Mouse (Mus musculus) kidney, postnatal 0 days (tissue): ENCODE data around the gene Tesk2. TPM values are rescaled to one million over a fixed set of nuclear protein-coding genes. Genes with fewer than 3 reads are reported as not detected.

Experiments
- ATAC-seq: fragments of 200-750 bp; cut with Nextera tagmentation; replicated peaks from 2 replicates; pipeline ENCODE4 v1.8.0; 2017; ENCODE audit warnings: low read depth, moderate number of reproducible peaks, moderate TSS enrichment, moderate library complexity; ENCODE audit not compliant: low FRiP score
- DNase-seq: peaks from one replicate; pipeline ENCODE4 v3.0.0-alpha.2; 2016; ENCODE audit warnings: low spot score
- H3K27ac ChIP-seq: fragments of 300-500 bp; sonication (generic); 2 replicates; pipeline ENCODE4 v1.5.1; 2014; ENCODE audit warnings: mild to moderate bottlenecking
- H3K27me3 ChIP-seq: fragments of 300-500 bp; sonication (generic); 2 replicates; pipeline ENCODE4 v1.6.1; 2014; ENCODE audit warnings: low read length, mixed read lengths; ENCODE audit not compliant: insufficient read depth
- H3K36me3 ChIP-seq: fragments of 300-500 bp; sonication (generic); 2 replicates; pipeline ENCODE4 v1.6.1; 2014; ENCODE audit warnings: low read length, mixed read lengths; ENCODE audit not compliant: insufficient read depth
- H3K4me1 ChIP-seq: fragments of 300-500 bp; sonication (generic); replicated peaks from 2 replicates; pipeline ENCODE4 v1.6.1; 2014; ENCODE audit warnings: antibody characterized with exemption, low read length, mixed read lengths; ENCODE audit not compliant: insufficient read depth
- H3K4me2 ChIP-seq: fragments of 300-500 bp; sonication (generic); 2 replicates; pipeline ENCODE4 v1.6.1; 2014; ENCODE audit warnings: mild to moderate bottlenecking, low read length, moderate library complexity, mixed read lengths
- H3K4me3 ChIP-seq: fragments of 300-500 bp; sonication (generic); replicated peaks from 2 replicates; pipeline ENCODE4 v1.5.1; 2014; ENCODE audit warnings: low read depth, low read length
- H3K9ac ChIP-seq: fragments of 300-500 bp; sonication (generic); 2 replicates; pipeline ENCODE4 v1.6.1; 2014; ENCODE audit warnings: low read depth, low read length
- H3K9me3 ChIP-seq: fragments of 300-500 bp; sonication (generic); replicated peaks from 2 replicates; pipeline ENCODE4 v1.6.1; 2016; ENCODE audit warnings: low read length, inconsistent platforms, mixed read lengths
- CTCF ChIP-seq: IDR thresholded peaks from 2 replicates; pipeline ENCODE4 v1.5.1; 2016; ENCODE audit warnings: antibody characterized with exemption, low read depth, mild to moderate bottlenecking, moderate library complexity
- WGBS: fragments of 180-500 bp; shearing (Covaris S2); extraction: QIAGEN DNeasy Blood & Tissue Kit; methylation state at CpG from one replicate; pipeline ENCODE4 v1.1.7; 2014; 5-methylcytosine and 5-hydroxymethylcytosine counted together
- polyA plus RNA-seq: library from polyadenylated mRNA; unstranded; fragments of >200 nt; fragmentation: Nextera tagmentation; extraction: Ambion mirVana; gene quantifications from 2 replicates; pipeline ENCODE4 v1.2.1, GENCODE M21; 2015

Tesk2 gene
- polyA plus RNA-seq, 1 experiment from 2014 or later = 8.0 TPM

GRCm38 (mm10) chr4:116749750-116750149 is 29.0 kb downstream of the Tesk2 start:
- H3K27me3 ChIP-seq = no peaks in the 10 kb centered on the region
- H3K4me2 ChIP-seq = no peak overlapping the region
- TF ChIP-seq CTCF = no peak
- no peak for ATAC-seq
- peak; percentile 59 for DNase-seq
- H3K36me3 ChIP-seq = no peaks in the 10 kb centered on the region
- no peaks in the 10 kb centered on the region for H3K9me3 ChIP-seq
- WGBS = 69% methylated on average over 2 of the region's 2 CpGs
- H3K27ac ChIP-seq = no peak overlapping the region
- no peak overlapping the region for H3K4me3 ChIP-seq
- no peaks in the 10 kb centered on the region for H3K4me1 ChIP-seq
- H3K9ac ChIP-seq = no peak overlapping the region

- ATAC-seq = no peak
- no peaks in the 10 kb centered on the region for H3K4me1 ChIP-seq
- H3K4me2 ChIP-seq = no peak overlapping the region
- no peak for DNase-seq
- H3K4me3 ChIP-seq = no peak overlapping the region
- no peaks in the 10 kb centered on the region for H3K36me3 ChIP-seq
- no peaks in the 10 kb centered on the region for H3K9me3 ChIP-seq
- WGBS = 75% methylated on average over 2 of the region's 2 CpGs
- H3K27ac ChIP-seq = no peak overlapping the region
- H3K9ac ChIP-seq = no peak overlapping the region
- H3K27me3 ChIP-seq = no peaks in the 10 kb centered on the region
- no peak for TF ChIP-seq CTCF
Observed at GRCm38 (mm10) chr4:116761914-116762313, 41.2 kb downstream of the Tesk2 start.

GRCm38 (mm10) chr4:116764001-116764400 is 43.3 kb downstream of the Tesk2 start:
- Histone ChIP-seq H3K4me3 (no peak overlapping the region), H3K9me3 (no peaks in the 10 kb centered on the region), H3K4me2 (no peak overlapping the region), H3K4me1 (no peaks in the 10 kb centered on the region), H3K27ac (no peak overlapping the region), H3K27me3 (no peaks in the 10 kb centered on the region), H3K9ac (no peak overlapping the region), H3K36me3 (no peaks in the 10 kb centered on the region)
- 90% methylated on average over 5 of the region's 5 CpGs for WGBS
- ATAC-seq = no peak
- no peak for DNase-seq
- TF ChIP-seq CTCF = no peak

GRCm38 (mm10) chr4:116768510-116768909 is 47.8 kb downstream of the Tesk2 start:
- ATAC-seq = no peak
- 73% methylated on average over 5 of the region's 5 CpGs for WGBS
- H3K9me3 ChIP-seq = no peaks in the 10 kb centered on the region
- no peak overlapping the region for H3K27ac ChIP-seq
- H3K27me3 ChIP-seq = no peaks in the 10 kb centered on the region
- no peaks in the 10 kb centered on the region for H3K4me1 ChIP-seq
- no peak overlapping the region for H3K4me3 ChIP-seq
- H3K36me3 ChIP-seq = no peaks in the 10 kb centered on the region
- DNase-seq = no peak
- H3K4me2 ChIP-seq = no peak overlapping the region
- no peak overlapping the region for H3K9ac ChIP-seq
- no peak for TF ChIP-seq CTCF

- Histone ChIP-seq H3K9ac (no peak overlapping the region), H3K27me3 (no peaks in the 10 kb centered on the region), H3K36me3 (no peaks in the 10 kb centered on the region), H3K4me2 (no peak overlapping the region), H3K4me3 (no peak overlapping the region), H3K4me1 (no peaks in the 10 kb centered on the region), H3K9me3 (no peaks in the 10 kb centered on the region), H3K27ac (no peak overlapping the region)
- no peak for ATAC-seq
- TF ChIP-seq CTCF = no peak
- no peak for DNase-seq
Observed at GRCm38 (mm10) chr4:116769060-116769459, 48.3 kb downstream of the Tesk2 start.

- Histone ChIP-seq H3K36me3 (no peaks in the 10 kb centered on the region), H3K27me3 (no peaks in the 10 kb centered on the region), H3K9me3 (no peaks in the 10 kb centered on the region), H3K4me1 (no peaks in the 10 kb centered on the region), H3K9ac (no peak overlapping the region), H3K4me3 (no peak overlapping the region), H3K4me2 (no peak overlapping the region), H3K27ac (no peak overlapping the region)
- WGBS = 93% methylated on average over 5 of the region's 5 CpGs
- 0 out of 2 replicates have a peak, but pooled peaks have one; percentile 6 for TF ChIP-seq CTCF
- no peak for DNase-seq
- ATAC-seq = no peak
Observed at GRCm38 (mm10) chr4:116776391-116776790, 55.6 kb downstream of the Tesk2 start.

- Histone ChIP-seq H3K4me2 (no peak overlapping the region), H3K36me3 (no peaks in the 10 kb centered on the region), H3K27ac (no peak overlapping the region), H3K9ac (no peak overlapping the region), H3K9me3 (no peaks in the 10 kb centered on the region), H3K4me3 (no peak overlapping the region), H3K27me3 (no peaks in the 10 kb centered on the region), H3K4me1 (no peaks in the 10 kb centered on the region)
- WGBS = 79% methylated on average over 3 of the region's 3 CpGs
- no peak for TF ChIP-seq CTCF
- DNase-seq = no peak
- no peak for ATAC-seq
Observed at GRCm38 (mm10) chr4:116777079-116777478, 56.3 kb downstream of the Tesk2 start.
